Mouse (Mus musculus): ENCODE data around the gene Nnmt. TPM values are rescaled to one million over a fixed set of nuclear protein-coding genes. Genes with fewer than 3 reads are reported as not detected.

Gene Nnmt
- polyA plus RNA-seq, 1 experiment from 2014 or later = 6.1 TPM

- no peak for ATAC-seq
These were observed 32.2 kb upstream of the Nnmt start for GRCm38 (mm10) chr9:48637161-48637560.

GRCm38 (mm10) chr9:48635576-48636350, 30.8 kb upstream of the Nnmt start:
- no peak overlapping the region for H3K4me2 ChIP-seq (replicated peaks; ENCODE audit: low read depth)
- no peaks in the 10 kb centered on the region for H3K27me3 ChIP-seq (replicated peaks; ENCODE audit: control insufficient read depth, insufficient read depth, low read length)
- no peak overlapping the region for H3K27ac ChIP-seq (ENCODE audit: low read depth, low read length)
- H3K4me1 ChIP-seq (replicated peaks; ENCODE audit: control insufficient read depth, insufficient read depth, low read length) = no peaks in the 10 kb centered on the region
- H3K36me3 ChIP-seq (ENCODE audit: control insufficient read depth, insufficient read depth) = no peaks in the 10 kb centered on the region
- no peak for TF ChIP-seq CTCF (IDR thresholded peaks at IDR 0.05; ENCODE audit: low read depth)
- ATAC-seq = no peak
- H3K9me3 ChIP-seq (ENCODE audit: control insufficient read depth) = no peaks in the 10 kb centered on the region
- no peak overlapping the region for H3K4me3 ChIP-seq (ENCODE audit: low read depth, low read length)
- H3K9ac ChIP-seq (ENCODE audit: low read depth, low read length) = no peak overlapping the region
- 40% methylated on average over 18 of the region's 18 CpGs for WGBS

More at GRCm38 (mm10) chr9:48637161-48637560, 32.2 kb upstream of the Nnmt start:
- no peaks in the 10 kb centered on the region for H3K9me3 ChIP-seq (ENCODE audit: control insufficient read depth)
- no peak for TF ChIP-seq CTCF (IDR thresholded peaks at IDR 0.05; ENCODE audit: low read depth)
- no peak overlapping the region for H3K4me2 ChIP-seq (replicated peaks; ENCODE audit: low read depth)
- no peak overlapping the region for H3K27ac ChIP-seq (ENCODE audit: low read depth, low read length)
- H3K27me3 ChIP-seq (replicated peaks; ENCODE audit: control insufficient read depth, insufficient read depth, low read length) = no peaks in the 10 kb centered on the region
- WGBS = 92% methylated on average over 7 of the region's 7 CpGs
- H3K36me3 ChIP-seq (ENCODE audit: control insufficient read depth, insufficient read depth) = no peaks in the 10 kb centered on the region
- H3K4me3 ChIP-seq (ENCODE audit: low read depth, low read length) = no peak overlapping the region
- H3K4me1 ChIP-seq (replicated peaks; ENCODE audit: control insufficient read depth, insufficient read depth, low read length) = no peaks in the 10 kb centered on the region
- no peak overlapping the region for H3K9ac ChIP-seq (ENCODE audit: low read depth, low read length)

DNA sequence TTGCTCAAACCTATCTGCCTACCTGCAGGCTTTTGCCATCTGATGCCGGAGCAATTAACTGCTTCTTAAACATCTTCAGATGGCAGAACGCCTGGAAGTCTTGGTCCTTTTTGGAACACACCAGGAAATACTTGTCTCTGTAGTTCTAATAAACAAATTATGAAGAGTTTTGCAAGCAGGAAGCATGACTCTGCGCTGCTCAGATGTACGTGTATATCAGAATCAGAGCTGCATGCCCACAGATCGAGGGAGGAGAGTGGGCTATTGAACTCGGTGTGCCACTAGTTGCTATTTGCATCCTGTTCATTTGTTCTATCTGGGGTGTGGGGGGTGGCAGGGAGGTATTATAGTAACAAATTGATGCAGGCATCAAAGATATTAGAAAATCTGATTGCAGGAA, 28.2 kb upstream of the Nnmt start:
- Histone ChIP-seq H3K4me1 (replicated peaks; ENCODE audit: control insufficient read depth, insufficient read depth, low read length) (no peaks in the 10 kb centered on the region), H3K36me3 (ENCODE audit: control insufficient read depth, insufficient read depth) (no peaks in the 10 kb centered on the region), H3K4me3 (ENCODE audit: low read depth, low read length) (no peak overlapping the region), H3K27me3 (replicated peaks; ENCODE audit: control insufficient read depth, insufficient read depth, low read length) (no peaks in the 10 kb centered on the region), H3K9ac (ENCODE audit: low read depth, low read length) (no peak overlapping the region), H3K4me2 (replicated peaks; ENCODE audit: low read depth) (no peak overlapping the region), H3K27ac (ENCODE audit: low read depth, low read length) (no peak overlapping the region), H3K9me3 (ENCODE audit: control insufficient read depth) (no peaks in the 10 kb centered on the region)
- WGBS = 78% methylated on average over 6 of the region's 6 CpGs
- ATAC-seq = no peak
- no peak for TF ChIP-seq CTCF (IDR thresholded peaks at IDR 0.05; ENCODE audit: low read depth)

GRCm38 (mm10) chr9:48619268-48619667, 14.3 kb upstream of the Nnmt start:
- no peak overlapping the region for H3K4me3 ChIP-seq (ENCODE audit: low read depth, low read length)
- H3K4me2 ChIP-seq (replicated peaks; ENCODE audit: low read depth) = no peak overlapping the region
- 77% methylated on average over 1 of the region's 1 CpGs for WGBS
- no peaks in the 10 kb centered on the region for H3K36me3 ChIP-seq (ENCODE audit: control insufficient read depth, insufficient read depth)
- ATAC-seq = no peak
- no peaks in the 10 kb centered on the region for H3K9me3 ChIP-seq (ENCODE audit: control insufficient read depth)
- no peak overlapping the region for H3K27ac ChIP-seq (ENCODE audit: low read depth, low read length)
- TF ChIP-seq CTCF (IDR thresholded peaks at IDR 0.05; ENCODE audit: low read depth) = no peak
- no peaks in the 10 kb centered on the region for H3K4me1 ChIP-seq (replicated peaks; ENCODE audit: control insufficient read depth, insufficient read depth, low read length)
- H3K9ac ChIP-seq (ENCODE audit: low read depth, low read length) = no peak overlapping the region
- H3K27me3 ChIP-seq (replicated peaks; ENCODE audit: control insufficient read depth, insufficient read depth, low read length) = no peaks in the 10 kb centered on the region

- ATAC-seq = no peak
- Histone ChIP-seq H3K4me1 (replicated peaks; ENCODE audit: control insufficient read depth, insufficient read depth, low read length) (no peaks in the 10 kb centered on the region), H3K4me3 (ENCODE audit: low read depth, low read length) (no peak overlapping the region), H3K9me3 (ENCODE audit: control insufficient read depth) (no peaks in the 10 kb centered on the region), H3K9ac (ENCODE audit: low read depth, low read length) (no peak overlapping the region), H3K4me2 (replicated peaks; ENCODE audit: low read depth) (no peak overlapping the region), H3K27ac (ENCODE audit: low read depth, low read length) (no peak overlapping the region), H3K36me3 (ENCODE audit: control insufficient read depth, insufficient read depth) (no peaks in the 10 kb centered on the region), H3K27me3 (replicated peaks; ENCODE audit: control insufficient read depth, insufficient read depth, low read length) (no peaks in the 10 kb centered on the region)
- WGBS = 19% methylated on average over 6 of the region's 6 CpGs
- TF ChIP-seq CTCF (IDR thresholded peaks at IDR 0.05; ENCODE audit: low read depth) = peak; percentile 81
These were observed 13.6 kb upstream of the Nnmt start for GRCm38 (mm10) chr9:48618589-48618988.

DNA sequence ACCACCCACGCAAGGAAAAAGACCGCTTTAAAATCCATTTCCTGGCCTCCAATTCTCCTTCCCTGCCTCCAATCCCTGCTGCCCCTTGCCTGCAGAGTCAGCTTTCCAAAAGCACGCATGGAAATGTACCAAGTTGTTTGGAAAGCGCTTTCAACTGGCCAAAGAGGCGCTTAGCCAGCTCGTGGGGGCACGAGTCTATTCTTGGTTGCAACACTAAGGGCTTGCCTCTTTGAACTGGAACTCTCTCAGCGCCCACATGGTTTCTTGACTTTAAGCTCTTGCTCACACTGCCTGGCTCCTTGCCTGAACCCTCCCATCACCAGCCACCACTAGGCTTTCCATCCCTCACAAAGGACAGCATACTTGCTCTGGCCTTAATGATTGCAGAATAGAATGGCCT, 13.2 kb upstream of the Nnmt start:
- Histone ChIP-seq H3K36me3 (ENCODE audit: control insufficient read depth, insufficient read depth) (no peaks in the 10 kb centered on the region), H3K27me3 (replicated peaks; ENCODE audit: control insufficient read depth, insufficient read depth, low read length) (no peaks in the 10 kb centered on the region), H3K4me1 (replicated peaks; ENCODE audit: control insufficient read depth, insufficient read depth, low read length) (no peaks in the 10 kb centered on the region), H3K9ac (ENCODE audit: low read depth, low read length) (no peak overlapping the region), H3K9me3 (ENCODE audit: control insufficient read depth) (no peaks in the 10 kb centered on the region), H3K27ac (ENCODE audit: low read depth, low read length) (no peak overlapping the region), H3K4me2 (replicated peaks; ENCODE audit: low read depth) (no peak overlapping the region), H3K4me3 (ENCODE audit: low read depth, low read length) (no peak overlapping the region)
- TF ChIP-seq CTCF (IDR thresholded peaks at IDR 0.05; ENCODE audit: low read depth) = no peak
- WGBS = 79% methylated on average over 8 of the region's 8 CpGs
- ATAC-seq = no peak

Data from intestine, postnatal 0 days (tissue).